Mouse (Mus musculus): ENCODE measurements at regions not wholly inside any gene's neighbourhood (a gene's known extent, or its start where the extent isn't known, plus 50 kb on each side); places are given as distances from the start of the nearest gene placed in this dataset.

GRCm38 (mm10) chr2:57772315-57772714 lies 225.4 kb upstream of the Galnt5 start:
- Histone ChIP-seq H3K27me3 (ENCODE audit: insufficient read depth, poor library complexity, severe bottlenecking) (no peaks in the 10 kb centered on the region), H3K27ac (no peak overlapping the region), H3K9me3 (no peaks in the 10 kb centered on the region), H3K4me3 (no peak overlapping the region), H3K36me3 (no peaks in the 10 kb centered on the region), H3K4me1 (replicated peaks) (no peaks in the 10 kb centered on the region)
- no peak for DNase-seq (ENCODE audit: low spot score)
- 82% methylated on average over 2 of the region's 2 CpGs for WGBS

- H3K9me3 ChIP-seq: no peaks in the 10 kb centered on the region
- no peaks in the 10 kb centered on the region for H3K4me1 ChIP-seq (replicated peaks)
- H3K36me3 ChIP-seq: no peaks in the 10 kb centered on the region
- no peak overlapping the region for H3K27ac ChIP-seq
- WGBS: 90% methylated on average over 5 of the region's 5 CpGs
- no peak for DNase-seq (ENCODE audit: low spot score)
- no peaks in the 10 kb centered on the region for H3K27me3 ChIP-seq (ENCODE audit: insufficient read depth, poor library complexity, severe bottlenecking)
- H3K4me3 ChIP-seq: no peak overlapping the region
Observed at GRCm38 (mm10) chr2:57776154-57776553, 221.5 kb upstream of the Galnt5 start.

DNA sequence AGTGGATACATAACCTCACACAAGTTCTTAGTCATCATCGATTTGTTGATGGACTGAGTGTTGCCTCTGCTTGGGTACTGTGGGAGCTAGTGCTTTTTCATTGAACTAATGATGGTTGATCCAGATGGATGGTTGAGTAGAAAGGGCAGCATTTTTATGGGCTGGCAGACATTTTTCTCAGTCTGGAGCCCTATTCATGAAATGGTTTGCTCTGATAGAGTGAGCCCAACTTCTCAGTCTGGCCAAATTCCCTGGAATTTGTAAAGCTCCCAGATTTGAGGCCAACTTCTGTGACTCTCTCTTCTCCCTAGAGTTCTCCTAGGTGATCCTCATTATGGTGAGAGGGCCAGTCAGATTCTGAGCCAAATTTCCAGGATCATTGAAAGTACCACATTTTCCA lies 216.8 kb upstream of the Galnt5 start:
- no peaks in the 10 kb centered on the region for H3K36me3 ChIP-seq
- no peaks in the 10 kb centered on the region for H3K27me3 ChIP-seq (ENCODE audit: insufficient read depth, poor library complexity, severe bottlenecking)
- H3K4me3 ChIP-seq: no peak overlapping the region
- H3K27ac ChIP-seq: no peak overlapping the region
- H3K9me3 ChIP-seq: no peaks in the 10 kb centered on the region
- H3K4me1 ChIP-seq (replicated peaks): no peaks in the 10 kb centered on the region
- no peak for DNase-seq (ENCODE audit: low spot score)
- 89% methylated on average over 1 of the region's 1 CpGs for WGBS

- no peak overlapping the region for H3K4me3 ChIP-seq
- WGBS: 71% methylated on average over 8 of the region's 8 CpGs
- no peaks in the 10 kb centered on the region for H3K36me3 ChIP-seq
- no peaks in the 10 kb centered on the region for H3K9me3 ChIP-seq
- H3K27ac ChIP-seq: no peak overlapping the region
- no peak for DNase-seq (ENCODE audit: low spot score)
- H3K27me3 ChIP-seq (ENCODE audit: insufficient read depth, poor library complexity, severe bottlenecking): no peaks in the 10 kb centered on the region
- H3K4me1 ChIP-seq (replicated peaks): 0 out of 2 replicates have a peak, but pooled peaks cover 4% of the 10 kb centered on the region
Observed at GRCm38 (mm10) chr2:57793519-57794296, 204.0 kb upstream of the Galnt5 start.

- Histone ChIP-seq H3K27me3 (ENCODE audit: insufficient read depth, poor library complexity, severe bottlenecking) (no peaks in the 10 kb centered on the region), H3K27ac (no peak overlapping the region), H3K36me3 (no peaks in the 10 kb centered on the region), H3K4me1 (replicated peaks) (no peaks in the 10 kb centered on the region), H3K4me3 (no peak overlapping the region), H3K9me3 (no peaks in the 10 kb centered on the region)
- 71% methylated on average over 2 of the region's 2 CpGs for WGBS
- no peak for DNase-seq (ENCODE audit: low spot score)
Observed at GRCm38 (mm10) chr2:57799279-57799678, 198.4 kb upstream of the Galnt5 start.

- WGBS: 80% methylated on average over 1 of the region's 1 CpGs
- Histone ChIP-seq H3K27ac (no peak overlapping the region), H3K36me3 (no peaks in the 10 kb centered on the region)
Observed at GRCm38 (mm10) chr2:57807911-57808310, 189.8 kb upstream of the Galnt5 start.

GRCm38 (mm10) chr2:57812996-57813395 lies 184.7 kb upstream of the Galnt5 start:
- Histone ChIP-seq H3K36me3 (no peaks in the 10 kb centered on the region), H3K4me1 (replicated peaks) (no peaks in the 10 kb centered on the region), H3K27ac (no peak overlapping the region), H3K4me3 (no peak overlapping the region), H3K27me3 (ENCODE audit: insufficient read depth, poor library complexity, severe bottlenecking) (no peaks in the 10 kb centered on the region), H3K9me3 (no peaks in the 10 kb centered on the region)
- no peak for DNase-seq (ENCODE audit: low spot score)
- WGBS: 85% methylated on average over 1 of the region's 1 CpGs

More at GRCm38 (mm10) chr2:57807911-57808310, 189.8 kb upstream of the Galnt5 start:
- no peak overlapping the region for H3K4me3 ChIP-seq
- no peaks in the 10 kb centered on the region for H3K9me3 ChIP-seq
- DNase-seq (ENCODE audit: low spot score): no peak
- no peaks in the 10 kb centered on the region for H3K27me3 ChIP-seq (ENCODE audit: insufficient read depth, poor library complexity, severe bottlenecking)
- H3K4me1 ChIP-seq (replicated peaks): no peaks in the 10 kb centered on the region

GRCm38 (mm10) chr2:57820343-57820742 lies 177.3 kb upstream of the Galnt5 start:
- no peak overlapping the region for H3K27ac ChIP-seq
- no peak overlapping the region for H3K4me3 ChIP-seq
- DNase-seq (ENCODE audit: low spot score): no peak
- WGBS: 75% methylated on average over 2 of the region's 2 CpGs
- H3K36me3 ChIP-seq: no peaks in the 10 kb centered on the region
- H3K27me3 ChIP-seq (ENCODE audit: insufficient read depth, poor library complexity, severe bottlenecking): no peaks in the 10 kb centered on the region
- no peaks in the 10 kb centered on the region for H3K9me3 ChIP-seq
- no peaks in the 10 kb centered on the region for H3K4me1 ChIP-seq (replicated peaks)

DNA sequence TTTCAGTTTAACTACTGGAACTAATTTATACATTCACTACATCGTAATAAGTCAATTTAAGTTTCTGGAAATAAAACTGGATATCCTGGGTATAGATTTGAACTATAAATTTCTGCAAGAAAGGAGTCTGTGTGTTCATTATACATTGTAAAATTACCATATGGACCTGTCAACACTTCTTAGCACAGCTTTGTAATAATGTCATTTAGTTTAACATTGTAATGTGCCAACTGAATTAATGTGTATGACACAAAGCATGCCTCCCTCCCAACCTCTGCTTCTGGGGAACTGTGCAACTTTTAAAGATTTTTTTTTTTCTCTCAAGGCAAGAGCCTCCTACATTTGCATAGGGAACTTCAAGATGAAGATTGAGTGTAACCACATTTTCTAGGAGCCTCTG lies 176.8 kb upstream of the Galnt5 start:
- no peak for DNase-seq (ENCODE audit: low spot score)
- Histone ChIP-seq H3K4me3 (no peak overlapping the region), H3K9me3 (no peaks in the 10 kb centered on the region), H3K4me1 (replicated peaks) (no peaks in the 10 kb centered on the region), H3K36me3 (no peaks in the 10 kb centered on the region), H3K27ac (no peak overlapping the region), H3K27me3 (ENCODE audit: insufficient read depth, poor library complexity, severe bottlenecking) (no peaks in the 10 kb centered on the region)
- WGBS: 83% methylated on average over 1 of the region's 1 CpGs

GRCm38 (mm10) chr2:57828284-57828683 lies 169.4 kb upstream of the Galnt5 start:
- no peak overlapping the region for H3K27ac ChIP-seq
- no peaks in the 10 kb centered on the region for H3K9me3 ChIP-seq
- no peaks in the 10 kb centered on the region for H3K4me1 ChIP-seq (replicated peaks)
- no peak for DNase-seq (ENCODE audit: low spot score)
- H3K27me3 ChIP-seq (ENCODE audit: insufficient read depth, poor library complexity, severe bottlenecking): no peaks in the 10 kb centered on the region
- H3K4me3 ChIP-seq: no peak overlapping the region
- no peaks in the 10 kb centered on the region for H3K36me3 ChIP-seq
- 78% methylated on average over 2 of the region's 2 CpGs for WGBS

- Histone ChIP-seq H3K36me3 (no peaks in the 10 kb centered on the region), H3K9me3 (no peaks in the 10 kb centered on the region), H3K4me1 (replicated peaks) (no peaks in the 10 kb centered on the region), H3K4me3 (no peak overlapping the region), H3K27me3 (ENCODE audit: insufficient read depth, poor library complexity, severe bottlenecking) (no peaks in the 10 kb centered on the region), H3K27ac (no peak overlapping the region)
- DNase-seq (ENCODE audit: low spot score): peak; percentile 30
- 55% methylated on average over 12 of the region's 12 CpGs for WGBS
Observed at GRCm38 (mm10) chr2:57832565-57833355, 164.9 kb upstream of the Galnt5 start.

DNA sequence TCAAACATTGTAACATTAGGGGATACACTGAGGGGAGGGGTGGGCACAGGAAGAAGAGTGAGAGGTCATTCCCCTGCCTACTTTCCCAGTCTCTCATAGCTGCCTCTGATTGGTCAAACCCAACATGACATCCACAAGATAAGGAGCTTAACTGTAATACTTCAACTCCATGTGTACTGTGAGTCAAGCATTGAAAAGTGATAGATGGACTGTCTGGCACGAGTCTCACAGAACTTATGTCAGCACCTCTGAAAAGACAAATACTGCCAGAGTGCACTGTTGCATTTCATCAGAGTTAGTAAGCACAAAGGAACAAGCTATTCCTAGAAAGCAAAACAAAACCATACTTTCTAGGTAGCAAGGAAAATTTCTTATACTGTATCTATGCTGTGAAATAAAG lies 152.5 kb upstream of the Galnt5 start:
- 78% methylated on average over 1 of the region's 1 CpGs for WGBS
- H3K27me3 ChIP-seq (ENCODE audit: insufficient read depth, poor library complexity, severe bottlenecking): no peaks in the 10 kb centered on the region
- DNase-seq (ENCODE audit: low spot score): no peak

DNA sequence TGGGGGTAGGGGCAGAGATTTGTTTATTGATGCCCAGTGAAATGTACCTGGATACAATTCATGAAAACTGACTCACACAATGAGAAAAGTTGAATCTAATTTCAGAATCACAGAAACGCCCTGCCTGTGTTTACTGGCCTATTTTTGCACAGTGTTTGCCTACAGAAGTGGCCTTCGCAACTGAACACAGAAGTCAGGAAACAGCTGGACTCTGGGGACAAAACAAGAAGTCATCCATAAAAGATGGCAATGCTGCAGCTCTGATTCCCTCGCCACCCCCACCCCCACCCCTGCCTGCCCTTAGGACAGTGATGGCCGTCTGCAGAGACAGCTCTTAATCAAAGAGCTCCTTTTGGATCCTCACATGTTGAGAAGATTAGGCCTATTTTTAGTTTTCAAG lies 150.0 kb upstream of the Galnt5 start:
- Histone ChIP-seq H3K4me1 (replicated peaks) (peaks cover 28% of the 10 kb centered on the region), H3K9me3 (no peaks in the 10 kb centered on the region), H3K36me3 (no peaks in the 10 kb centered on the region), H3K27ac (0 out of 2 replicates have a peak overlapping the region, but pooled peaks have one; percentile 0), H3K27me3 (ENCODE audit: insufficient read depth, poor library complexity, severe bottlenecking) (no peaks in the 10 kb centered on the region), H3K4me3 (no peak overlapping the region)
- 49% methylated on average over 4 of the region's 4 CpGs for WGBS
- peak; percentile 8 for DNase-seq (ENCODE audit: low spot score)

More for the DNA sequence above, 152.5 kb upstream of the Galnt5 start:
- H3K27ac ChIP-seq: no peak overlapping the region
- no peak overlapping the region for H3K4me3 ChIP-seq
- H3K4me1 ChIP-seq (replicated peaks): peaks cover 28% of the 10 kb centered on the region
- H3K36me3 ChIP-seq: no peaks in the 10 kb centered on the region
- H3K9me3 ChIP-seq: no peaks in the 10 kb centered on the region
